Mouse (Mus musculus): Measurements from ENCODE around the gene Timm8a2. TPM values are rescaled to one million over a fixed set of nuclear protein-coding genes. Genes with fewer than 3 reads are reported as not detected.
"Not testable (repeated sequence)": the region's sequence is repeated elsewhere in the genome, so short reads cannot be mapped to it uniquely, and the experiment has no call there.

Gene Timm8a2
- polyA plus RNA-seq, 1 experiment from 2014 or later, result not detected

DNA sequence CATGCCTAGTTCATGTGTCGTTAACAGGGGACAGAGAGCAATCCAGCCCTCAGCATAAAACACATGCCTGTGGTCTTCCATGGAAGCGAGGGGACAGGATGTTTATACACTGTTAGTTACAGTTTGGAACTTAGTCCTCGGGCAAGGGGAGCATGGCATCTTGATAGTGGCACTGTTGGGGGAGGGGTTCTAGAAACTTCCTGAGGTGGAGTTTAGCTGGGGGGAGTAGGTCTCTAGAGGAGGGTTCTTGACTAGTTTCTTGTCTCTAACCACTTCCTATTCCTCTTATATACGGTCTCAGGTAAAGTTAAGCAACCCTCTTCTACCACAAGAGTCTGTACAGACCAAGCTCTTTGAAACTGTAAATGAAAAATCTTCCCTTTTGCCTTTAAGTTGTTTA lies 31.8 kb downstream of the Timm8a2 start:
- no peaks in the 10 kb centered on the region for H3K27me3 ChIP-seq
- H3K4me2 ChIP-seq, result no peak overlapping the region
- H3K36me3 ChIP-seq (replicated peaks), result no peaks in the 10 kb centered on the region
- H3K27ac ChIP-seq, result no peak overlapping the region
- H3K4me1 ChIP-seq, result no peaks in the 10 kb centered on the region
- no peaks in the 10 kb centered on the region for H3K9me3 ChIP-seq
- H3K9ac ChIP-seq, result no peak overlapping the region
- no peak for ATAC-seq (ENCODE audit: low FRiP score)
- no peak overlapping the region for H3K4me3 ChIP-seq (replicated peaks)
- WGBS, result 86% methylated on average over 4 of the region's 4 CpGs

DNA sequence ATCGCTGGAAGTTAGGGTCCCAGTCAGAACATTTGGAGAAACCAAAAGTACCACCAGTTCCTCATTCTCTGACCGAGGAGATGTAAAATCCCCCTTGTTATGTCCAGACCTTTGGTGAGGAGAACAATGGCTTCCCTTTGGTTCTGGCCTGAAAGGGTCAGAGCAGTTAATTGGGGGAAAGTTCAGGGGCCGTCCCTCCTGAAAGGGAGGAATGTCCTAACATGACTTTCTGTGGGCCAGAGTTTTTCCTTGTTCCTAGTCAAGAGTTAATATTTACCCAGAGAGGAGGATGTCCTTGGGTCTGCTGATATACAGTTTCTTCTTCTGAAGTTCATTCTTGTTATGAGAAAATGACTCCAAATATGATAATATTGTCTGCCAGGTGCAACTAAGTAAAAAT lies 33.6 kb downstream of the Timm8a2 start:
- H3K4me2 ChIP-seq; H3K9me3 ChIP-seq; H3K36me3 ChIP-seq (replicated peaks); H3K9ac ChIP-seq; ATAC-seq (ENCODE audit: low FRiP score); H3K27me3 ChIP-seq; H3K4me1 ChIP-seq; H3K27ac ChIP-seq; H3K4me3 ChIP-seq (replicated peaks): not testable (repeated sequence)
- WGBS, result 31% methylated on average over 3 of the region's 3 CpGs

DNA sequence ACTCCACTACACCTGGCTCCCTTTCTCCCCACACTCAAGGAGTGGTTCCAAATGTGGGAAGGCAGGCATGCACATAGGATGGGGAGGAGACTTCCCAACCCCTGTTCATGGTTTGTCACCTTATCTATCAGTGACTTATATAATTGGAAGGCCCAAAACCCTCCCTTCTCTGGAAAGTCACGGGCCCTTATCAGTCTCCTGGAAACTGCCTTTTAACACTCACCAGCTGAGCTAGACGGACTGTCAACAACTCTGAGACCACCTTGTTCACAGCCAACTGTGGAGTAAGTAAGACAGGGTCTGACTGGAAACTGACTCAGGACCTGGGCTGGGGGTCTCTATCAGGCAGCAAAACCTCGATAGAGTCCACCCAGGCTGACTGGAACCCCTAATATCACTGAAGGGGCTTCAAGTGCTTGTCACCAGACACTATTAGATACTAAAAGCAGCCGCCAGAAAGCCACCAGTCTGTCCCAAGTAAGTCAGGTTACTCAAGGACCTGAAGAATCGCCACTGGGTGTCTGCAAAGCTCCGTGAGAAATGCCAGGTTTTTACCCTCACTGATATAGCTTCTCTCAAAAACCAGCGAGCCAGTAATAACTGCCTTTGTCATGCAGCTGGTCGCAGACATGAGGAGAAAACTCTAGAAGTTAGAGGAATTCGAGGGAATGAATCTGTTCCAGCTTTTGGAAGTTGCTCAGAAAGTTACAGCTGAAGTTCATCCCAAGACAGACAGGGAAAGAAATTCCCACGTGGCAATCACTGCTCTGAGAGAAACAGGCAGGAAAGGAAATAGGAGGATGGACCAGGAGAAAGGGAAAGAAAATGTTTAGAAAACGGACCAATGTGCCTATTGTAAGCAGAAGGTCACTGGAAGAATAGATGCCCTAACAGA lies 34.6 kb downstream of the Timm8a2 start:
- H3K4me3 ChIP-seq (replicated peaks), result no peak overlapping the region
- no peak for ATAC-seq (ENCODE audit: low FRiP score)
- WGBS, result 59% methylated on average over 11 of the region's 11 CpGs

DNA sequence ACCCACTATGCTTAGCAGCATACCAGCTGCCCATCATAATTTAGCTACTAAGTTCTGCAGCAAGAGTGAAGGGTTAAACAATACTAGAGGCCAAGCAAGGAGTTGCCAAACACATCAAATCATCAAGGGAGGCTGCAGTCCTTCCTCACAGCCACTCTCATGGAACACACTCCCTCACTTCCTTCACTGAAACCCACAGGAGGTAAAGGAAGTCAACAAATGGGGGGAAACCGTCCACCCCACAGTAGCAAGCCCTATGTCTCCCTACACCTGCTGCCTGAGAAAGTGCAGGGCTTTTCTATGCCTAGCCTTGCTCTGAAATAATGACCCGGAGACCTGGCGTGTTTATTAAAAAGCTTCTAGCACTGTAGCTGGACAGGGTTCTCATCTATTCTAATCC lies 35.5 kb downstream of the Timm8a2 start:
- no peak for ATAC-seq (ENCODE audit: low FRiP score)
- no peaks in the 10 kb centered on the region for H3K9me3 ChIP-seq
- no peaks in the 10 kb centered on the region for H3K4me1 ChIP-seq
- H3K27ac ChIP-seq, result no peak overlapping the region
- H3K27me3 ChIP-seq, result no peaks in the 10 kb centered on the region
- 89% methylated on average over 3 of the region's 3 CpGs for WGBS
- H3K4me2 ChIP-seq, result no peak overlapping the region
- no peaks in the 10 kb centered on the region for H3K36me3 ChIP-seq (replicated peaks)
- no peak overlapping the region for H3K9ac ChIP-seq
- no peak overlapping the region for H3K4me3 ChIP-seq (replicated peaks)

More for the DNA sequence above, 34.6 kb downstream of the Timm8a2 start:
- Histone ChIP-seq H3K27me3 (no peaks in the 10 kb centered on the region), H3K4me2 (no peak overlapping the region), H3K9ac (no peak overlapping the region), H3K4me1 (no peaks in the 10 kb centered on the region), H3K27ac (no peak overlapping the region), H3K36me3 (replicated peaks) (no peaks in the 10 kb centered on the region), H3K9me3 (no peaks in the 10 kb centered on the region)

DNA sequence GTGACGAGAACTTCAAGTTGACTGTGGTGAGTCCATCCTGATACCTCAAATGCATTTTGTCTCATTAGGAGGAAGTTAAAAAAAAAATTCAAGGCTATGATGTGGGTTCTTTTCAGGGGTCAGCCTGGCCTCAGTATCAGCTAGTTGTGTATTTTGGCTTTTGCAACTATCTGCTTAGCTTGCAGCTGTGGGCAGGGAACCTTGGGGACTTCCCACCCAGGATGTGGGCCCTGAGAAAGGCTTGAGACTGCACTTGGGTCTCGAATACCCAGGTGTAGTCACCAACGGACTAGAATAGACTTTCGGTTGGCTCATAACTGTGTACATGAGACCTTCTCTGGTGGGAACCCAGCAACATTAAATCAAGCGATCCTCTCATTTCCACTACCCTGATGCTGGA lies 38.9 kb downstream of the Timm8a2 start:
- H3K27ac ChIP-seq, result no peak overlapping the region
- no peaks in the 10 kb centered on the region for H3K27me3 ChIP-seq
- no peak overlapping the region for H3K4me3 ChIP-seq (replicated peaks)
- no peaks in the 10 kb centered on the region for H3K9me3 ChIP-seq
- no peaks in the 10 kb centered on the region for H3K4me1 ChIP-seq
- H3K4me2 ChIP-seq, result no peak overlapping the region
- H3K36me3 ChIP-seq (replicated peaks), result no peaks in the 10 kb centered on the region
- no peak for ATAC-seq (ENCODE audit: low FRiP score)
- H3K9ac ChIP-seq, result no peak overlapping the region
- WGBS, result 94% methylated on average over 5 of the region's 5 CpGs

DNA sequence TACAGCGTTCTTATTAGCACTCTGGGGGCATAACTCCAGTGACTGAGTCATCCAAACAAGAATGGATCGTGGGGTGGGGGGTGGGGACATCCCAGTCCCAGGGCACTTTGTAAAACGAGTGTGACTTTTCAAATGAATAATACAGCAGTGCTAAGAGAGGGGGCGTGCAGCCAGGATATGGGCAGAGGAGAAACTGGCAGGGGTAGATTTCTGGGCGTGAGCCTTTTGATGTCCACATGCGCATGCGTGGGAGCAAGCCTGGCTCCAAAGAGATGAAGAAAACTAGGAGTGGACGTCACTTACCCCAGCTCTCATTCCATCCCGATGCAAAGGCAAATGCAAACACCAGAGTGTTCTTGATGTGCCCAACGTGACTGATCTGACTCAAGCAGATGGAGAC lies 39.9 kb downstream of the Timm8a2 start:
- Histone ChIP-seq H3K4me1 (no peaks in the 10 kb centered on the region), H3K4me3 (replicated peaks) (no peak overlapping the region), H3K36me3 (replicated peaks) (no peaks in the 10 kb centered on the region), H3K27me3 (no peaks in the 10 kb centered on the region), H3K9me3 (no peaks in the 10 kb centered on the region), H3K4me2 (no peak overlapping the region), H3K27ac (no peak overlapping the region), H3K9ac (no peak overlapping the region)
- ATAC-seq (ENCODE audit: low FRiP score), result no peak
- WGBS, result 85% methylated on average over 10 of the region's 10 CpGs

DNA sequence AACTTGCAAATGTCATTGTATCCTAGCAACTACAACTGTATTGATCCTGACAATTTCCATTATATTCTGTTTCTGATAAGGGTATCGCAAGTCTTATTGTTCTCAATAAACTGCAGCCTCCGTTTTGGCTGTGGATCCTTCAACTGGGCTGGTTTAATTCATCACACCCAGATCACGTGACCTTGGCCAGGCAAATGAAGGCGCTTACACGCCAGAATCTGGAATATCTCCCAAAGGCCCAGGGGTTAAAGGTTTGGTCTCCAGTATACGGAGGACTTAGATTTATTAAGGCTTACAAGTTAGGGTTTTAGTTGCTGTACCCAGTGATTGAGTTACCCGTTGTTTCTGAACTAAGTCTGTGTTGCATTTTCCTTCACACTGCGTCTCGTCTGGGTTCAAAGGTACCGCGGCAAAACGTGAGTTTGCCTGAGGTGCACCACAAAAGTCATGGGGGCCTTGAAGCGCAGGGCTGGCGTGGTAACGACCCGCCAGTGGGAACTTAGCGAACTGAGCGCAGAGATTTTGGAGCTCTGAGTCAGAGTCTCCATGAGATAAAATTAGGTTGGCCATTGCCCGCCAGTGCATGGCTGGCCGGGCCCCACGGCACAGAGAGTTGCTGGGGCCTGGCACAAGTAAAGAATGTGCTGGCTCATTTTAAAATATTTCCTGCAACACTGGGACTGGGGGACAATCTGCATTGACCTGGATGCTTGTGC lies 41.2 kb downstream of the Timm8a2 start:
- H3K9me3 ChIP-seq, result no peaks in the 10 kb centered on the region
- no peak overlapping the region for H3K27ac ChIP-seq
- ATAC-seq (ENCODE audit: low FRiP score), result no peak
- H3K36me3 ChIP-seq (replicated peaks), result no peaks in the 10 kb centered on the region
- no peaks in the 10 kb centered on the region for H3K27me3 ChIP-seq
- 91% methylated on average over 21 of the region's 21 CpGs for WGBS
- H3K4me3 ChIP-seq (replicated peaks), result no peak overlapping the region
- no peaks in the 10 kb centered on the region for H3K4me1 ChIP-seq
- no peak overlapping the region for H3K9ac ChIP-seq
- no peak overlapping the region for H3K4me2 ChIP-seq

DNA sequence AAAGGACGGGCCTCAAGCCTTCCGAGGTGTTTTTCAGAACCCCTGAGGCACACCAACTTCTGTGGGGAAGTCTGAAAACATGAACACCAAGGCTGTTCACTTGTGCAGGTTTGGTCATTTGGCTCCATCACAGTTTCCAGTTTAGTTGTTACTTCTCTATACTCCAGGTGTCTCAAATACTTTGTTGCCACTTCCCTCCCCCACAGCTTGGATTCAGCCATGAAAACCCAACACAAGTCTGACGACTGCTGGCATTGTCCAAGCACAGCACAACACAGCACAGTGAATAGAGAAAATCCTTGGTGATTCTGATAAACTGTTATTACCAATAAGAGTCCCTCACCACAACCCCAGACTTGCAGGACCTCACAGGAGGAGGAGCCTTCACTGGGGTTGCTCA lies 42.5 kb downstream of the Timm8a2 start:
- Histone ChIP-seq H3K4me1 (no peaks in the 10 kb centered on the region), H3K27me3 (no peaks in the 10 kb centered on the region), H3K9ac (no peak overlapping the region), H3K36me3 (replicated peaks) (no peaks in the 10 kb centered on the region), H3K9me3 (no peaks in the 10 kb centered on the region), H3K27ac (no peak overlapping the region), H3K4me3 (replicated peaks) (no peak overlapping the region), H3K4me2 (no peak overlapping the region)
- 79% methylated on average over 3 of the region's 3 CpGs for WGBS
- no peak for ATAC-seq (ENCODE audit: low FRiP score)

DNA sequence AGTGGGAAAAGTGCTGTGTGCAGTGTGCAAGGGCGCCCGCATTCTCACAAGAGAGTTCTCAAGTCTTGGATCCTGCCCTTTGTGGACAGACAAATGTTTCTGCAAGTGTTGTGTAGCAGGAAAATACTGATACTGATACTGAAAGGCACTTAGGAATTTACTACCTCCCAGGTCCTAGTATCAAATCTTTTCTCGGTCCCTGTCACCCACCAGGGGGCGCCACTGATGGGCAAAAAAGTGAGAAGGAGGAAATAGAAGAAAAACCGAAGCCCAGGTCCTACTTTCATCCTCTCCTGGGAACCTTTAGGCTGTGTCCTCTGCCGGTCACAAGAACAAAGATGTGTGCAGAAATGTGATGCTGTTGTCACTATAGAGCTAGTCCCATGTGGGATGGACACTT lies 45.0 kb downstream of the Timm8a2 start:
- no peak overlapping the region for H3K27ac ChIP-seq
- ATAC-seq (ENCODE audit: low FRiP score), result no peak
- H3K4me2 ChIP-seq, result no peak overlapping the region
- no peak overlapping the region for H3K4me3 ChIP-seq (replicated peaks)
- no peaks in the 10 kb centered on the region for H3K4me1 ChIP-seq
- 50% methylated on average over 6 of the region's 6 CpGs for WGBS
- no peaks in the 10 kb centered on the region for H3K9me3 ChIP-seq
- H3K27me3 ChIP-seq, result no peaks in the 10 kb centered on the region
- H3K36me3 ChIP-seq (replicated peaks), result no peaks in the 10 kb centered on the region
- H3K9ac ChIP-seq, result no peak overlapping the region

DNA sequence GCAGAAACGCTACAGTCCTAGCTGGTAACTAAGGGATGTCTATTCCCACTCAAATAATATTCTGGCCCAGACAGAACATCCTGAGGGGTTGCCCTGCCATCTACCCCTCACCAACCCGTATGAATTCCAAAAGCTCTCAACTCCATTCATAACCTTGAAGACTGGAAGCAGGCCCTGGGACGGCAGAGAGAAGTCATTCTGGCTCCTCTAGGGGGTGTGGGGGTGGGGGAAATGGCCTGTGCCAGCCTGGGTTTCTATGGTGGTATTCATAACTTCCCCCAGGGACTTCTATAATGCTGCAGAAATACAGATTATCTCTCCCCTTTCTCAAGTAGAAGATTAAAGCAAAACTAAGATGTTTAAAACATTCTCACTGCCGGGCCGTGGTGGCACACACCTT lies 45.4 kb downstream of the Timm8a2 start:
- 86% methylated on average over 5 of the region's 5 CpGs for WGBS
- H3K27me3 ChIP-seq, result no peaks in the 10 kb centered on the region
- H3K27ac ChIP-seq, result no peak overlapping the region
- no peak overlapping the region for H3K9ac ChIP-seq
- H3K4me1 ChIP-seq, result no peaks in the 10 kb centered on the region
- no peak for ATAC-seq (ENCODE audit: low FRiP score)
- H3K4me2 ChIP-seq, result no peak overlapping the region
- H3K9me3 ChIP-seq, result no peaks in the 10 kb centered on the region
- H3K4me3 ChIP-seq (replicated peaks), result no peak overlapping the region
- no peaks in the 10 kb centered on the region for H3K36me3 ChIP-seq (replicated peaks)

DNA sequence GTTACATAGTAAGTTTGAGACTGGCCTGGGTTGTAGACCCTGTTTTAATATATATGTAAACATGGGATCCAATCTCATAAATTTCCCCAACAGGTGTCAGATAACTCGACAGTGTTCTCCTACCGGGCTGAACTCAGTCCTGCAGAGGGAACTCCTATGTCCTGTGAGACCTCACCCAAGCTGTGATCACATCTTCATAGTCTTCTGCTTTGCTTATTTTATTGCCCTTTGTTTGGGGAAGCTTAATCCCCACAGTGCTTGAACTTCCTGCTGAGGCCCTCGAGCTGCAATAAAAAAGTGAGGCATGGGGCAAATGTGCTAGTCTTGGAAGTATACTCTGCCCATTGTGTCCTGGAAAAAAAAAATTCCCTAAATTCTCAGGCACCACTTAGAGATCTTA lies 46.8 kb downstream of the Timm8a2 start:
- H3K9ac ChIP-seq, result no peak overlapping the region
- H3K27me3 ChIP-seq, result no peaks in the 10 kb centered on the region
- no peaks in the 10 kb centered on the region for H3K36me3 ChIP-seq (replicated peaks)
- no peak for ATAC-seq (ENCODE audit: low FRiP score)
- H3K4me1 ChIP-seq, result no peaks in the 10 kb centered on the region
- 52% methylated on average over 3 of the region's 3 CpGs for WGBS
- no peak overlapping the region for H3K27ac ChIP-seq
- H3K9me3 ChIP-seq, result no peaks in the 10 kb centered on the region
- H3K4me2 ChIP-seq, result no peak overlapping the region
- H3K4me3 ChIP-seq (replicated peaks), result no peak overlapping the region

DNA sequence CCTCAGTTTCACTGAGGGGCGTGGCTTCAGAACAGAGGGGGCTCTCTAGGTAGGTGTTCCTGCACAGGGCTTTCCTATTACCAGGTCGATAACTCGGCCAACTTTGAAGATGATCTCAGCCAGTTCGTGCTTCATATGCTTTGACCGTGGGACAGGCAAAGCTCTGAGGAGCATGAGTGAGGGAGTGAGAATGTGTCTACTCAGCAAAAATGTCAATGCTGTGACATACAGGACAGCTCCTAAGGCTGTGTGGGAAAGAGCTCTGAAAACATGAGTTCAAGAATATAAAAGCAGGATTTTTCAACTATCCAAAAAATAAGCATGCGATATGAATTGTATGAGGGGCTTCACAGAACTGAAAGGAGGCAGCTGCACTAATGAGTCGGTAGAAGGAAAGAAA lies 49.0 kb downstream of the Timm8a2 start:
- no peak for ATAC-seq (ENCODE audit: low FRiP score)
- WGBS, result 80% methylated on average over 7 of the region's 7 CpGs
- H3K9me3 ChIP-seq, result no peaks in the 10 kb centered on the region
- H3K9ac ChIP-seq, result no peak overlapping the region
- no peaks in the 10 kb centered on the region for H3K36me3 ChIP-seq (replicated peaks)
- no peak overlapping the region for H3K4me3 ChIP-seq (replicated peaks)
- no peaks in the 10 kb centered on the region for H3K4me1 ChIP-seq
- no peak overlapping the region for H3K27ac ChIP-seq
- H3K27me3 ChIP-seq, result no peaks in the 10 kb centered on the region
- no peak overlapping the region for H3K4me2 ChIP-seq

DNA sequence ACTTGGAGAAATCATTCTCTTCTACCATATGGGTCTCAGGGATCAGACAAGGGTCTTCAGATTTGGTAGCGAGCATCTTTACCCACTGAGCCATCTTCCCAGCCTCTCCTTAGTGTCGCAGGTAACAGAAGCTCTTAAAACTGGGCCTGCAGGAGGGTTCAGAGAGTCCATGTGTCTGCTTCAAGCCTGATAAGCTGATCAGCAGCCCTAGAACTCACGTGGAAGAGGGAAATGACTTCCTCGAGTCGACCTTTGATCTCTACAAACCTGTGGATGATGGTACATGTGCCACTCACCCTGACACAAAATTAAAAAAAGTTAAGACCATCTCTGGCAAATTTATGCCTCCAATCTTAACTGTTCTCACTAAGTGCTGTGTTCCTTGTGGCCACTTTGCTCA lies 53.5 kb downstream of the Timm8a2 start:
- H3K4me2 ChIP-seq, result no peak overlapping the region
- H3K9me3 ChIP-seq, result no peaks in the 10 kb centered on the region
- no peaks in the 10 kb centered on the region for H3K4me1 ChIP-seq
- no peak overlapping the region for H3K4me3 ChIP-seq (replicated peaks)
- H3K9ac ChIP-seq, result no peak overlapping the region
- ATAC-seq (ENCODE audit: low FRiP score), result no peak
- no peaks in the 10 kb centered on the region for H3K36me3 ChIP-seq (replicated peaks)
- H3K27me3 ChIP-seq, result no peaks in the 10 kb centered on the region
- WGBS, result 86% methylated on average over 5 of the region's 5 CpGs
- H3K27ac ChIP-seq, result no peak overlapping the region
